Comparison of ENCODE assay signal across 14 mouse cellular contexts in the genomic region with DNA sequence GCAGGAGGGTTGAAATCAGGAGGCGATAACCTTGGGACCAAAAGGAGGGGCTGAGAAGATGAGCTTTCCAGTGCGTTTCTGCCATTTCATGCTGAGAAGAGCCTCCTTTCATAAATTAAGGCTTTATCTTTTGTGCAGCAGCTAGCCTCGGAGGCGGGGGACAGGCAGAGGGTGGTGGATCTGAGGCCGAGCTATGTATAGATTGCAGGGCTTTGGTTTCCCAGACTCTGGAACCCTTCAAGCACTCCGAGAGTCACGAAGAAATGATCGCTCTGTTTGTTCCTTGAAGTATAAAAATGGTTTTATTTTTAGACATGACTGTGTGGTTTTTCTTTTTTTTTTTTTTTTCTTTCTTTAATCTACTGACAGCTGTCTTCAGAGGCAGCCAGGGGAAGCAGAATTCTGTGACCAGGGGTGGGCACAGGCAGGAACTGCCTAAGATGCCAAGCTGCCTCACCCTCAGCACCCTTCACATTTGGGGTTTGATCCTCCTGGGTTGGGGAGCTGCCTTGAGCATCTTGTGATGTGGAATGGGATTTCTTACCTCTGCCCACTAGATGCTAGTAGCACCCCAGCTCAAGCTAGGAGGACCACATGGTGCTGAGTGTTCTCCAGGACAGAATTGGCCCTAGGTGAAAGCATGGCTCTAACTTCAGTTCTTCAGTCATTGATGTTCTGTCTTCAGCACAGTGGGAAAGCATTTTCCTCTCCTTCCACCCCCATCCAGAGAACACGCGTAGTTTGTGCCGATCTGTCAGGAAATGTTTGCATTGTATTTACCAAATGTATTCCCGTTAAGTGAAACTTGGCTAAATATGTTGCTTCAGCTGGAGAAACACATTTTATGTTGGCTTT.
DNase-seq lines count a peak whose midpoint lies in the region; ATAC-seq and TF ChIP-seq lines count a peak whose summit lies in the region.
"Had no signal": no experiment of that assay in that cellular context is flagged by ENCODE, and none has a peak within 500 bp of the region (broad histone marks: within the 10 kb centered on the region; RNA-seq: fewer than 3 reads in every experiment).

No protein-coding gene starts in this region.

- H3K9me3 ChIP-seq in hindbrain, embryonic 15.5 days, result no peaks in the 10 kb centered on the region
- H3K9me3 ChIP-seq in hindbrain, embryonic 12.5 days (replicated peaks), result no peaks in the 10 kb centered on the region
- no peaks in the 10 kb centered on the region for H3K9me3 ChIP-seq in forebrain, postnatal 0 days (ENCODE audit: low read length)

- DNase-seq in forebrain, postnatal 0 days, result peak; percentile 39
- DNase-seq in left cerebral cortex, adult 2 months (ENCODE audit: extremely low spot score in 1 of 2, low spot score in 2 of 2), result peak; percentile 28 to 44
- DNase-seq in right cerebral cortex, postnatal 14 days, result peak; percentile 45
- DNase-seq in kidney, postnatal 4 days, result no peak
- no peak for DNase-seq in embryo, embryonic 11 days
- DNase-seq in heart, adult 2 months, result no peak
- DNase-seq: cerebellum, postnatal 10 days; heart, postnatal 10 days; kidney, postnatal 25 days; retina, postnatal 1 day had no signal

- no peak for TF ChIP-seq POLR2A in heart, adult 2 months (IDR thresholded peaks at IDR 0.05; ENCODE audit: insufficient read depth, low read depth, low read length)

- H3K36me3 ChIP-seq in hindbrain, embryonic 15.5 days, result no peaks in the 10 kb centered on the region
- no peaks in the 10 kb centered on the region for H3K36me3 ChIP-seq in hindbrain, embryonic 12.5 days
- H3K36me3 ChIP-seq in forebrain, postnatal 0 days (ENCODE audit: insufficient read depth), result no peaks in the 10 kb centered on the region
- H3K36me3 ChIP-seq in heart, adult 2 months (ENCODE audit: control insufficient read depth, insufficient read depth, low read length), result no peaks in the 10 kb centered on the region

- ATAC-seq in hindbrain, embryonic 15.5 days (ENCODE audit: low FRiP score, low read depth), result no peak
- ATAC-seq in hindbrain, embryonic 12.5 days (ENCODE audit: low FRiP score), result no peak
- ATAC-seq in forebrain, postnatal 0 days, result peak; percentile 73

- H3K4me2 ChIP-seq in hindbrain, embryonic 15.5 days, result no peak overlapping the region
- H3K4me2 ChIP-seq in hindbrain, embryonic 12.5 days (replicated peaks), result no peak overlapping the region
- H3K4me2 ChIP-seq in forebrain, postnatal 0 days (ENCODE audit: low read depth), result 0 out of 2 replicates have a peak overlapping the region, but pooled peaks have one; percentile 10

- peak overlapping the region; percentile 53 for H3K27ac ChIP-seq in hindbrain, embryonic 15.5 days (replicated peaks)
- H3K27ac ChIP-seq in hindbrain, embryonic 12.5 days, result no peak overlapping the region
- peak overlapping the region; percentile 67 for H3K27ac ChIP-seq in forebrain, postnatal 0 days (ENCODE audit: low read depth, low read length)
- peak overlapping the region; percentile 90 for H3K27ac ChIP-seq in left cerebral cortex, adult 2 months
- no peak overlapping the region for H3K27ac ChIP-seq in heart, adult 2 months
- H3K27ac ChIP-seq: liver, embryonic 14.5 days had no signal

- peaks cover 4% of the 10 kb centered on the region; the same call in 1 of the 2 replicates for H3K4me1 ChIP-seq in hindbrain, embryonic 15.5 days (replicated peaks)
- H3K4me1 ChIP-seq in hindbrain, embryonic 12.5 days, result no peaks in the 10 kb centered on the region
- H3K4me1 ChIP-seq in forebrain, postnatal 0 days (ENCODE audit: insufficient read depth), result peaks cover 19% of the 10 kb centered on the region; the same call in 1 of the 2 replicates
- no peaks in the 10 kb centered on the region for H3K4me1 ChIP-seq in heart, adult 2 months (ENCODE audit: control insufficient read depth, insufficient read depth, low read length)

- intact Hi-C loops in left cerebral cortex, adult 2 months (cut with DNase I), result loop anchor here (2.0 to 5.0 kb wide), 3 partner anchors 46 to 66 kb away; no protein-coding TSS in a partner anchor
- intact Hi-C loops in heart, adult 2 months (cut with DNase I), result no loop called here

- H3K79me2 ChIP-seq in heart, adult 2 months (replicated peaks; ENCODE audit: control insufficient read depth, insufficient read depth, low read length), result no peaks in the 10 kb centered on the region

- H3K9ac ChIP-seq in hindbrain, embryonic 15.5 days, result no peak overlapping the region
- no peak overlapping the region for H3K9ac ChIP-seq in hindbrain, embryonic 12.5 days
- 0 out of 2 replicates have a peak overlapping the region, but pooled peaks have one; percentile 22 for H3K9ac ChIP-seq in forebrain, postnatal 0 days
- H3K9ac ChIP-seq in heart, adult 2 months (ENCODE audit: low read depth, low read length), result no peak overlapping the region
- H3K9ac ChIP-seq: liver, embryonic 14.5 days had no signal

- no peak for TF ChIP-seq EP300 in heart, adult 2 months (IDR thresholded peaks at IDR 0.05; ENCODE audit: insufficient read depth, low read depth, low read length)

- TF ChIP-seq CTCF in forebrain, postnatal 0 days (IDR thresholded peaks at IDR 0.05; ENCODE audit: low read depth), result no peak
- TF ChIP-seq CTCF in left cerebral cortex, adult 2 months (IDR thresholded peaks at IDR 0.05), result no peak
- TF ChIP-seq CTCF in heart, adult 2 months (IDR thresholded peaks at IDR 0.05), result no peak

- no peak overlapping the region for H3K4me3 ChIP-seq in hindbrain, embryonic 15.5 days
- no peak overlapping the region for H3K4me3 ChIP-seq in hindbrain, embryonic 12.5 days
- no peak overlapping the region for H3K4me3 ChIP-seq in forebrain, postnatal 0 days (ENCODE audit: low read depth, low read length)
- no peak overlapping the region for H3K4me3 ChIP-seq in left cerebral cortex, adult 2 months
- no peak overlapping the region for H3K4me3 ChIP-seq in heart, adult 2 months
- H3K4me3 ChIP-seq: erythroblast, embryonic 14.5 days had no signal

- WGBS in hindbrain, embryonic 15.5 days, result 64% methylated on average over 12 of the region's 12 CpGs
- WGBS in hindbrain, embryonic 12.5 days, result 74% methylated on average over 12 of the region's 12 CpGs
- WGBS in forebrain, postnatal 0 days, result 51% methylated on average over 12 of the region's 12 CpGs
- 56% methylated on average over 12 of the region's 12 CpGs for WGBS in heart, adult 2 months

- H3K27me3 ChIP-seq in hindbrain, embryonic 15.5 days, result no peaks in the 10 kb centered on the region
- H3K27me3 ChIP-seq in hindbrain, embryonic 12.5 days, result no peaks in the 10 kb centered on the region
- no peaks in the 10 kb centered on the region for H3K27me3 ChIP-seq in forebrain, postnatal 0 days (ENCODE audit: insufficient read depth, low read length)
- H3K27me3 ChIP-seq in heart, adult 2 months (ENCODE audit: control insufficient read depth, insufficient read depth, low read length), result no peaks in the 10 kb centered on the region

Comparison
In these comparisons a context has a peak if more than half of its experiments do, and no peak if none do; other contexts are left out.
1. H3K27ac ChIP-seq: peak in hindbrain, embryonic 15.5 days (single experiment), forebrain, postnatal 0 days (single experiment) and left cerebral cortex, adult 2 months (single experiment); none in hindbrain, embryonic 12.5 days (single experiment) and heart, adult 2 months (single experiment).
2. DNase-seq: peak in forebrain, postnatal 0 days (single experiment), left cerebral cortex, adult 2 months (2 of 2) and right cerebral cortex, postnatal 14 days (single experiment); none in kidney, postnatal 4 days (0 of 2), embryo, embryonic 11 days (single experiment) and heart, adult 2 months (0 of 2).